Mouse (Mus musculus) neural tube, postnatal 0 days (tissue): ENCODE measurements around the gene Stard10. TPM values are rescaled to one million over a fixed set of nuclear protein-coding genes. Genes with fewer than 3 reads are reported as not detected.

Experiments
- polyA plus RNA-seq: library from polyadenylated mRNA; unstranded; fragments of >200 nt; fragmentation: Nextera tagmentation; extraction: Ambion mirVana; gene quantifications from 2 replicates; pipeline ENCODE4 v1.2.1, GENCODE M21; 2015

Stard10 gene
- polyA plus RNA-seq: 19.4 and 22.2 TPM in 2 replicates

GRCm38 (mm10) chr7:101317014-101317413 is at the start of gene Stard10:
Stard10 (plus strand) TSS chr7:101317086.

DNA sequence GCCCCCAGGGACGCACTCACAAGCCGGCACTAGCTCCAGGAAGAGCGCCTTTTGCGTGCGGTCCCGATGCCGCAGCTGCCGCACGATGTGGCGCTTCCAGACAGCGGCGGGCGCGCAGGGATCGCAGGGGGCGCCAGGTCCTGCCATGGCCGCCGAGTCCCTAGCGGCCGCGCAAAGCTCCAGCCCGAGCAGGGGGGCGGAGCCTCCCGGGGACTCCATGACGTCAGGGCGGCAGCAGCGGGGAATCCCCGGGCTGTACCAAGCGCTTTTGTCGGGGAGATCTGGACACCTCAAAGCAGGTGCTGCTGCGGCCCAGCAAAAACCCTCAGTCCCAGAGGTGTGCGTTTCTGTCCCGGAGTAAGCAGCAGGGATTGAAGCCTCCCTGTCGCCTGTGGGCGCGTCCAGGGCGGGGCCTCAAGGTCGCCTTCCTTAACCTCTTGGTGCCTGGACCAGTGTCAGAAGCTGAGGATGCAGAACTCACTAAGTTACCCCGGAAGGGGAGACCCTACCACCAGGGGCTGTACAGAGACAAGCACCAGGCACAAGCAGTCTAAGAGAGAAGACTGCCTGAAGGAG is 14.9 kb upstream of the Stard10 start, which contains the start of gene Atg16l2:
Atg16l2 (minus strand) TSS at position 371 of the 576 bp plus-strand sequence.

GRCm38 (mm10) chr7:101347767-101348270 is 30.9 kb downstream of the Stard10 start, which contains the start of gene Arap1:
Arap1 (plus strand) TSS chr7:101348067.

Other genes starting within 250 kb of the Stard10 start
- gene Fchsd2, start 224.2 kb upstream of the Stard10 start, polyA plus RNA-seq: 29.5 and 32.8 TPM in 2 replicates
- gene Atg16l2, start 14.8 kb upstream of the Stard10 start, polyA plus RNA-seq: 29.6 and 30.4 TPM in 2 replicates
- gene Arap1, start 31.0 kb downstream of the Stard10 start, polyA plus RNA-seq: 12.8 and 15.2 TPM in 2 replicates
- gene Gm45837, start 93.8 kb downstream of the Stard10 start, polyA plus RNA-seq: not detected in 2 replicates
- 20.1 and 23.3 TPM in 2 replicates for gene Pde2a, start 104.6 kb downstream of the Stard10 start, polyA plus RNA-seq